Mouse (Mus musculus) cerebellum, postnatal 4 days (tissue): Measurements from ENCODE around the gene Max.

ENCODE experiments used
- DNase-seq, 2 experiments: peaks; one replicate each; pipeline ENCODE4 v3.0.0; 2022; ENCODE audit warnings: low spot score in 2 of 2, mixed read lengths in 1 of 2

Max gene

GRCm38 (mm10) chr12:76887941-76888340, 74.1 kb downstream of the Max start:
- no peak for DNase-seq
